Mouse (Mus musculus): ENCODE data around the gene Med11.
"Not testable (repeated sequence)": the region's sequence is repeated elsewhere in the genome, so short reads cannot be mapped to it uniquely, and the experiment has no call there.

Med11 gene

DNA sequence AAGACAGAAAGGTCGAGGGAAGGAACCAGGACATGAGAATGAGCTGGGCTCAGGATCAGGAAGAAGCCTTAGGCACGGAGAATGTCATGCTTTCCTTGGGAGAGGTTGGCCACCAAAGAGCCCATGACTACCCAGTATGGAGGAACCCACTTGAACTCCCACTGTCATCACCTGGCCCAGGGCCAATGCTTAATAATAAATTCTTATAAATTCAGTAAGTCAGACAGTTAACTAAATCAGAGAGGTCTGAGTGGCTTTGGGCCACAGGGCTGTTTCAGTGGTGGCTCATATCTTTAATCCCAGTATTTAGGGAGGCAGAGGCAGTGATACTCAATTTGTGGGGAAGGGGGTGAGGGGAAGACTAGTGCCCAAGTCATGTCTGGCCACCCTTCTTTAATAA is 793 bp upstream of the Med11 start:
- no peak for DNase-seq

DNA sequence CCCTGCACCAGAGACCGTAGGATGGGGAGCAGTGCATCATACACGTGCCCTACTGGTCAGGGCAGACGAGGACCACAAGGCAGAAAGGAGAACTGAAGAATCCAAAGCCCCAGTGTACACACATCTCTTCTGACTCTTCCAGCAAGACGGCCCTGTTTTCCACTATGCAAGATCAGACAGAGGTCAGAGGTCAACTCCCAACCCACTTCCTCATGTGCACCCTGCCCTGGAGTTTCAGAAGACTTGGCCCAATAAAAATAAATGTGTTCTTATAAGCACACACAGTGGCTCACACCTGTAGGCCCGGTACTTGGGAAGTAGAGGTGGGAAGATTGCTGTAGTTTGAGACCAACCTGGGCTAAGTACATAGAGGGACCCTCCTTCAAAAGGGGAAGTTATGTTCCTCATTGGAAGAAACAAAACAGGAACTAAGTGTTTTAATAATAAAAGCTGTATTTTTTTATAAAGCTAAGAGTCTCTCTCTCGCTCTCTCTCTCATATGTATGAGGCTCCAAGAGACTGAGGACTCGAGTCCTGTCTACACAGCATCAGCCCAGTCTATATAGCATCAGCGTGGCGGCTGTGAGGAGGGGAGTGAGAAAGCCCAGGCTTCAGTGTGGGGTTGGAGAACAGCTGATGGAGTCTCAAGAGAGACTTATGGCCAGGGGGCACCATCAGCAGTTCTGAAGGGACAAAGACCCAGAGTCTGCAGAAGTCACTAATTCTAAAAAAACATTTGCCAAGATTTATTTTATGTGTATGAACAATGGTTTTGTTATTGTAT is 1.7 kb downstream of the Med11 start:
- DNase-seq: no peak

DNA sequence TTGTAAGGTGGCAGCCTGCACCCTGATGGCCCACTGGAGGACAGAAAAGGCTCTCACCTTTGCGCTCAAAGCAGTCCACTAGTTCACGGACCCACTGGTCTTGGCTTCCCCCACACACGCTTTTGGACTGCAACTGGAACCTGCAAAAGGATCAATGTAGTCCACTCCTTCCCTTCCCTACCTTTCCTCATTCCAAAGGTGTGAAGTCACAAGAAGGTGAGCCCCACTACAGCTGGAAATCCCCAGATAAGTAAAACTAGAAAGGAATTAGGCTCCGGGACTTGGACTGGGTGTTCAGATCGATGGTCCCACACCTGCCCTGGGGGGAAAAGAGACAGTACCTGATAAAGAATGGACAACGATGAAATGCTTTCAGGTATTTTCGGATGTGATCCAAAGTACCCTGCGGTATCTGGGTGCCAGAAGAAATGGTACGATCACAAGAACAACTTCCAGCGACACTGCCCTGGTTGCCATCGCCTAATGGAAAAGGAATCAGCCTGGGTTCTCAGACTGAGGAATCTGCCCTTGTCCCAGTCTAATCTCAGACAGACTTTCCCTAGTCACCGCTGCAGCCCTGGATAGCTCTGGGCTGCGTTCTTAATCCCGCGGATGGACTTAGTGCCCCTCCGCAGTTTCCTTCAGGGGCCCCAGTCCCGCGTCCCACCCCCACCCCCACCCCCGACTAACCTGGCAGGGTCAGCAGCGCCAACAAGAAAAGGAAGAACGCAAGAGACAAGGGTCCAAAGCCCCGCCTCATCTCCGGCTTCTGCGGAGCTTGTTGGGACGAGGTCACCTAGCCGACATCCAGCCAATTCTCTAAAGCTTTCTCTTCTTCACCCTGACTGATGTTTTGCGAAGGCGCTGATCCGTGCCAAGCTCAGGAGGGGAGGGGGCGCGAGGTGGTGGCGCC is 7.2 kb downstream of the Med11 start, which contains the start of gene Zmynd15:
Zmynd15 (plus strand) TSS at position 746 of the 913 bp plus-strand sequence.
- peak; percentile 22 for DNase-seq

DNA sequence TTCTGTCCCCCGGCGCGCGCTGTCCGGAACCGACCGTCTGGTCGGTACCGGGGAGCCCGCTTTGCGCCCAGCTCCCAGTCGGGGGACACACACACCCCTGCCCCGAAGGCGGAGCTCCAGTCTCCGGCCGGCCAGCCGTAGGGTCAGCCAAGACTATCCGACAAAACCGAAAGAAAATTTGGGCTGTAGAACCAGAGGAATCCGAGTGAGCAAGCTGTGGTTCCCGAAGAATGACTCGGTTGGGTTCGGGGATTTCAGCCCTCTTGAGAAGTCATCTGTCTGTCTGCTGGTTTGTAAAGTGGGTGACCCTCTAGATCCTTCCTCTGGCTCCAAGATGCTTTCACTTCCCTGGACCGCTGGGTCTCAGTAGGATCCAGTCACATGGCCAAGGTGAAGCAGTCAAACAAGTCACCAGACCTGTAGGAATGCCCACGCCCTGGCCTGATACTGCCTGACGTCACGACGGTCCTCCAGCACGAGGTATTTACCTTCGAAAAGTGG is 7.9 kb downstream of the Med11 start, which contains the start of gene Cxcl16:
Cxcl16 (minus strand) TSS at position 384 of the 501 bp plus-strand sequence.
- peak; percentile 60 for DNase-seq

DNA sequence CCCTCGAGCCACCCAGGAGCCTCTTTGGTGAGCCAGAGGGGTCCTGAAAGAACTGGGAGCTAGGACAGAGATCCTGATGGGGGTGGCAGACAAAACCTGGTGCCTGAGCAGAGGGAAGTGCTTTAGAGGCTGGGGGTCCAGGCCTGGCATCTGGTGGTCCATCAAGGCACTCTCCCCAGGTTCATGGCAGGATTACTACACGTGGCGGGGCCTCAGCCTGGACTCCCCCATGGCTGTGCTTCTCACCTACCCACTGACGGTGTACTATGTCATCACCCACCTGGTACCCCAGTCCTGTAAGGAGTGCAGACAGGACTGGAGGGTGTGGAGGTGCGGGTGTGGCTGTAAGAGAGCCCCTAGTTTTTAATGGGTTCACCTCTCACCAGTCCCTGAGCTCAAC is 12.3 kb downstream of the Med11 start:
- DNase-seq: no peak

DNA sequence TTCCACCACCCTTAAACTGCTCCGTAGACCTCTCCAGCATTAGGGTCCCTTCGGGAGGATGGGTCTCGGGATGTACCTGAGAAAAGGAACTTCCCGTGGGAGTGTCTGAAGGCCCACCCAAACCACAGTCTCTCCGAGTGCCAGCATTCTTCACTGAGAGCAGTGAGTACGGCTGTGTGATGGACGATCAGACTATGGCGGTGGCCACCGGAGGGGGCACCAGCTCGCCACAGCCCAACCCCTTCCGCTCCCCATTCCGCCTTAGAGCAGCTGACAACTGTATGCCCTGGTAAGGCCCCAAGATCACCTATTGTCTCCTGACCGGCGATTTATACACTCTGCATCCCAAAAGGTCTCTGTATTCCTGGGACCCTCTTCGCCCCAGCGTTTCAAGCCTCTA is 13.5 kb downstream of the Med11 start:
- no peak for DNase-seq

DNA sequence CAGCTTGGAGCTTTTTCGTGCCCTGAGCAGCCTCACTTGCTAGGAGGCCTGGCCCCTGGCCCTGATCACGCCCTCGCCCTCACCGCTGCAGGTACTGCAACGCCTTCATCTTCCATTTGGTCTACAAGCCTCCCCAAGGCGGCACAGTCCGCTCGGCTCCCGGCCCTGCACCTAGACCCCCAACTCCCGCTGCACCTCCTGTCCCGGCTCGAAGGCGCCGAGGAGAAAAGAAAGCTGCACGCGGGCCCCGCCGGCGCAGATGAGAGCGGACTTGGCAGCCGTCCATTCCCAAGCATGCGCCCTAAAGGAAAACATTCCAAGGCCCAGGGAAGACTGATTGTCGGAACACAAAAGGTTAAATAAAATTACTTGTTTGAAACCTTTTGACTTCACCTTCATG is 14.1 kb downstream of the Med11 start:
- peak; percentile 56 for DNase-seq

DNA sequence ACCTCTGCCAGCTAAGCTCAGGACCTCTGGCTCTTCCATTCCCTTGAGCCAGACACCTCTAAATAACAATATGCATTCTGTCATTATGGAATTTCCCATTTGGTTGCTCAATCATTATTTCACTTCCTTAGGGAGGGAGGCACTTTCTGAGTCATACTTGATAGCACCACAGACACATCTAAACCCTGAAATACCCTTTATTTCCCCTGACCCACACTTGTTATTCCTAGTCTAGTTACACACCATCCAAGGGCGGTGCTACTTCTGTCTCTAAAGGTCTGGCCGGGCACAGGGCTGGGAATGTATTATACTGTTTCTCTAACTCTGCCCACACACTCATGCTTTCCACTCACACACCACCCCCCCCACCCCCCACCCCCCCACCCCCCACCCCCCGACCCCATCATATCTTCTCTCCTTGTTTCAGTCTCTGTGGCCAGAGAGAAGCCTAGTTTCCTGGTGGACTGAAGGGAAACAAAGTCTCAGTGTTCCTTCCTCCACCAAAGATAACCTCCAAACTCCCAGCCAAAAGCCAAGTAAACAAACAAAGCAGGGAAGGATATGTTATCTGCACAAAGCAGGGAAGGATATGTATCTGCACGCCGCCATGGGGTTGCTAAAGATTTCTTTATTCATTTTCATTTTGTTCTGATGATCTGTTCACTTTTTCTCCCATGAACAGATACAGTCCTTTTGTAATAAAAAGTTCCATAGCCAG is 16.3 kb downstream of the Med11 start:
- no peak for DNase-seq

DNA sequence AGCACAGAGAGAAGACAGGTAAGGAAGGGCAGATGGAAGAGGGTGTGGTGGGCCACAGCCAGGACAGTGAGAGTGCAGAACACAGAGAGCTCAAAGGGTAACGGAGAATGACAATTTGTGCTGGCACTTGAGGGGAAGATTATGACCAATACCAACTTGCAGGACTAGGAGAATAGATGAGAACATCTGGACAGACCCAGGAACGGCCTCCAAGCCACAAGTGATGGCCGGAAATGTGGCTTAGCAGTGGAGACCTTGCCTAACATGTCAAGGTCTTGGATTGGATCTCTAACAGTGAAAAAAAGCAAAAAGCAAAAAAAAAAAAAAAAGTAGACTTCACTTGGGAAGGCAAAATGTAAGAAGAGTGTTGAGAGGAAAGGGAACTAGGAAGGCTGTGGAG is 18.0 kb downstream of the Med11 start:
- DNase-seq: no peak

DNA sequence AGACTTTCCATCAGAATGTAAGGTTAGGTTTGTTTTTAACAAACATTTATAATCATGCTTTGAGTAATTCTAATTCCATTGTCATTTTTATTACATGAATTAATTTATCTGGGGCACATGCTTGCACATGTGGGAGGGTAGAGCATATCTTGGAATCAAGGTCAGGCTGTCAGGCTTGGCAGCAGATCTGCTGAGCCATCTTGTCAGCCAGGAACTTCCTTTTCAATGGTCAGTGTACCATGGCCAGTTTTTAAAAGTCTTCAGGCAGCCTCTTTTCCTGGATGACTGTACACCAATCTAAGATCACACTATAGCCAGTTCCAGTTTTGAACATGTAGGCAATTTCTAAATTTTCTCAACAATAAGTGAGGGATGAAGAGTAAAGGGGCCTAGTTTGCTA is 21.0 kb downstream of the Med11 start:
- DNase-seq: no peak

DNA sequence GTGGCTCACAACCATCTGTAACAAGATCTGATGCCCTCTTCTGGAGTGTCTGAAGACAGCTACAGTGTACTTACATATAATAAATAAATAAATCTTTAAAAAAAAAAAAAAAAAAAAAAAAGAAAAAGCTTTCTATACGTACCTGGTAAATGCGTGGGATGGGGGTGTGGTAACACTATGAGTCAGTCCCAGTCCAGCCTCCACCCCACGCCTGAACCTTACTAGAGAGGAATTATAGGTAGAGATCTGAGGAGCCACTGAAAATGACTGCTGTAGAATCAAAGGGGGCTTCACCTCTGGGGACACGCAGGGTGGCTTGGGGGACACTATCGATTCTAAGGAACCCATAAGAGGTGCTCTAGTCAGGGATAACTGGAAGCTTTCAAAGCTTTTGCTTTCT is 21.6 kb downstream of the Med11 start:
- DNase-seq: not testable (repeated sequence)

DNA sequence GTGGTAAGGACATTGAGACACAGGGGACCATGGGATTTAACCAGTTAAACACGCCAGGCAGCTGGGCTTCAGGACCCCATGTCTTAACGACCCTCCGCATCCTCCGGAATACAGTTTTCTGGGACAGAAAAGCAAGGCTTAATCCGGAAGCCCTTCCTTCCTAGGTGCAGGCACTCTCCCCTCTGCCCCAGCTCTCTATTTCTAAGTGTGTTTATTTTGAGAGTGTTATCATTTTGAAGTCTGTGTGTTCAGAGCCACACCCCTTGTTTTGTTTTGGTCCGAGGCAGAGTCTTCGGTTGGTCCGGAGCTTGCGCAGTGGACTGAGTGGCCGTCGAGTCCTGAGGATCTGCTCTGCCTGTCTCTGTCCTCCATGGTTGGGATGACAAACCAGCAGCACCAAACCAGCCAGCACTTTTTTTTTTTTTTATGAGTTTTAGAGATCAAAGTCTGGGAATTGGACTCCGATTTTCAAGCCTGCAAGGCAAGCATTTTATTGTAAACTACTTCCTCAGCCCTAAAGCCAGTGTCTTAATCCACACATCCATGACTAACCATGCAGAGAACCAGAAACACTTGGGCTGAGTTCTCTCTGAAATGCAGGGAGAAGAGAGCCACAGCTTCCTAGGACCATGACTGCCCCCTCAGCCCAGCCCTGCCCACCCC is 23.3 kb downstream of the Med11 start:
- no peak for DNase-seq

DNA sequence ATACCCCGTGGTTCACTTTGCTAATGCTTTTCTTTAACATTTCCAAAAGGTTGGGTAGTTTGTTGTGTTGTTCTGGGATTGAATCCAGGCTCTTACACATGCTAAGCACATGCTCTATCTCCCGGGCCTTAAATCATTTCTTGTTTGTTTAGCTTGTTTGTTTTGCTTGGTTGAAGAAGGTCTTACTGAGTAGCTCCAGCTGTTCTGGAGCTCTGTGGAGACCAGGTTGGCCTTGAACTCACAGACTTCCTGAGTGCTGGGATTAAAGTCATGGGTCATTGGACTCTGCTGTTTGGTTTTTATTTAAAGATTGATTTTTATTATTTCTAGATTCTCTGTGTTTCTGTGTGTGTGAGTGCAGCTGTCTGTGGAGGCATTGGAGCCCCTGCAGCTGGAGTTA is 33.8 kb downstream of the Med11 start:
- DNase-seq: no peak

DNA sequence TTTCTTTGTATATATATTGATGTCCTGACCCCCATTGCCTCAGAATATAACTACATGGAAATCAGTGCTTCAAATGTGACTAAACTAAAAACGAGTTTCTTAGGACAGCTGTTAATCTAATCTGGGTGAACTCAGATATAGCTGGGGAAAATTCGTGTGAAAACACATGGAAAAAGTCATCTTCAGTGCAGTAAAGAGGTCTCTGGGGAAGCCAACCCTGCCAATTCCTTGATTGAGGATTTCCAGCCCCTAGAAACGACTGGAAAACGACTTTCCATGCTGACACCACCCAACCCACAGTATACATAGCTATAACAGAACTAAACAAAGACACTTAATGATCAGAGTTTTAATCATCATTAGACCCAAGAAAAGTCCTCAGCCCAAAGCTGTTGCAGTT is 36.1 kb downstream of the Med11 start:
- no peak for DNase-seq

DNA sequence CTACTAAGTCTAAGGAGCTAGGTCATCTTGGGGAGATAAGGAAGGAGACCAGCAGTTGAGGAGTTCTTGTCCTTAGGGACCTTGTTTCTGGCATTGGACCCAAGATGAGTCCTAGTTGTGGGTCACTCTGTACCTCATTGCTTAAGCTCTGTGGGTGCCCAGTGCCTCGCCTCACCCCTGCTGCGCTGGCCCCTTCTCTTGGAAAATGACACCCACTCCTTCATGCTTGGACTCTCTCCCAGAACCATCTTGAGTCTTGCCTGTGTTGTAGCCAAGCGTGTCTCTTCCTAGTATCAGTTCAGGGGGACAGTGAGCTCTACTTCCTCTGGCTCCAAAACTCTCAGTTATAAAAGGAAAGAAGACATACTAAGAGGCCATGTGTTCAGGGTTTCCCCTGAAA is 37.4 kb downstream of the Med11 start:
- no peak for DNase-seq

DNA sequence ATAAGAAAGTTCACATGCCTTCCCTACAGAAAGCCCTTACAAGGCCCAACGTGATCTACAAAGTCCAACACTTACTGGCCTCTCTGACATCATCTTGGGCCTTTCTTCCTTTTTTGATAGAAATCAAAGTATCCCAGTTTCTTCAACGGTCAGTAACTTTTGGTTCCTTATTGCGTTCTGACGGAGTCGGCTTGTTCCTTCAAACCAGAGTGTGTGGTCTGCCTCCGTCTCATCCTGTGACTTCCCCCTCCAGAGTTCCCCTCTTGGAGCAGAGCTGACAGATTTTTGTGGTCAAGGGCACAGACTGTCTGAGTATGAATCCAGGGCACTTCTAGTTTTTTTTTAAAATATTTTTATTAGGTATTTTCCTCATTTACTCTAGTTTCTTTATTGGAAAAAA is 38.0 kb downstream of the Med11 start:
- no peak for DNase-seq

DNA sequence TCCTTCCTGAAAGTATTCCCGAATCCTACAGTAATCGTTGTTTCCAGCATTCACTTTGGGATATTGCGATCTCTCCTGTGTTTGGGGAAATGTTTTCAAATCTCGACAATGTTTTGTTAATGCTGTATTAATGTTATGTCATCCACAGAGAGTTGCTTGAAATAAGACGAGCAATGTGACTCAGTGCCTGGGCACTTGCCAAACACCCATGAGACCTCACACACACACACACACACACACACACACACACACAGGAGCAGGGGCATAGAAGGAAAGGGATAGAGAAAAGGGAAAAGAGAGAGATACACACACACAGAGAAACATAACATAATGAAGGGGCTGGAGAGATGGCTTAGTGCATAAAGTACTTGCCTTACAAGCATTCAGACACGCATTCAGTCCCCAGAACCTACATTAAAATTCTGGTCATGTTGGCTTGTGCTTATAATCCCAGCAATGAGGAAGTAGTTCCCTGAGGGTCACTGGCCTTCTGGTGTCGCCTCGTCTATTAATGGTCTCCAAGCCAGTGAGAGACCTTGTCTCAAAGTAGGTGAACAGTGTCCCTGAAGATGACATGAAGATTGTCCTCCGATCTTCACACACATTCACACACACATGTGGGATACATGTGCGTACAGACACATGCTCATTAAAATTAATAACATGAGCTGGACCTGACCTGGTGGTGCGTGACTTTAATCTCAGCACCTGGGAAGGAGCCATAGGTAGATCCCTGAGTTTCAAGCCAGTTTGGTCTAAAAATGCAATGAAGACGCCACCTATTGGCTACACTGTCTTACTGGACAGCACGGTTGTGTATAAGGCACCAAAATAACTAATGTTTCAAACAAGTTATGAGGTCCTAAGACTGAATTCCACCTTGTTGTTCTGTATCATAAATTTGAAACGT is 48.1 kb downstream of the Med11 start:
- peak; percentile 59 for DNase-seq

DNA sequence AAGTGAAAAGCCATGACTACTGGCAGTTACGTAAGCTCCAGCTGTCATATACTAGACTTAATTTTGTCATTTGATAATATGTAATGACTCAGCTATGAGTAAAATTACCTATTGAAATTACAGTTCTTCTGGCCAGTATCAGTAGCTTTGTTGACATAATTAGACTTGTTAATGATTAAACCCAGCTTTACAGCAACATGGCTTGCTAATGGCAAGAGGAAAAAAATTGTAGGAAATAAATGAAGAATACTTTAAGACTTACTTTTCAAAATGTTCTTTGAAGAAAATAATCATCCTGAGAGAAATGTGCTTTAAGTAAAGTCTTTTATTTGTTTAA is 48.7 kb downstream of the Med11 start:
- DNase-seq: no peak

DNA sequence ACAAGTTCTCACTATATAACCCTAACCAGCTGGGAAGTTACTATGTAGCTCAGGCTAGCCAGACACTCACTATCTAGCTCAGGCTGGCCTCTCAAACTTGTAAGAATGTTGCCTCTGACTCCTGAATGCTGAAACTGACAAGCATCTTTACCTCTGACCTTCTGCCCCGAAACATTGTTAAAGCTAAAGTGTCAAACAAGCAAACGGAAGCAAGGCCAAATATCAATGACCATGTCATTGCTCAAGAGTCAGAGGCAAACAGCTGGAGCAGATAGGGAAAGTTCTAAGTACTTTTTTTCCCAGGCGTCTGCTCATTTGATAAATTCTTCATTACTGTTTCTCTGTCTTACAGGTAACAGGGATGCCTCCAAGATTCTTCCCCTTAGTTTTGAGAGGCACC is 50.3 kb downstream of the Med11 start:
- DNase-seq: no peak
